Mouse (Mus musculus): ENCODE results near the gene Col26a1.
A peak's percentile ranks its signal among the peaks of the same experiment; 100 is the strongest.

The Col26a1 gene

DNA sequence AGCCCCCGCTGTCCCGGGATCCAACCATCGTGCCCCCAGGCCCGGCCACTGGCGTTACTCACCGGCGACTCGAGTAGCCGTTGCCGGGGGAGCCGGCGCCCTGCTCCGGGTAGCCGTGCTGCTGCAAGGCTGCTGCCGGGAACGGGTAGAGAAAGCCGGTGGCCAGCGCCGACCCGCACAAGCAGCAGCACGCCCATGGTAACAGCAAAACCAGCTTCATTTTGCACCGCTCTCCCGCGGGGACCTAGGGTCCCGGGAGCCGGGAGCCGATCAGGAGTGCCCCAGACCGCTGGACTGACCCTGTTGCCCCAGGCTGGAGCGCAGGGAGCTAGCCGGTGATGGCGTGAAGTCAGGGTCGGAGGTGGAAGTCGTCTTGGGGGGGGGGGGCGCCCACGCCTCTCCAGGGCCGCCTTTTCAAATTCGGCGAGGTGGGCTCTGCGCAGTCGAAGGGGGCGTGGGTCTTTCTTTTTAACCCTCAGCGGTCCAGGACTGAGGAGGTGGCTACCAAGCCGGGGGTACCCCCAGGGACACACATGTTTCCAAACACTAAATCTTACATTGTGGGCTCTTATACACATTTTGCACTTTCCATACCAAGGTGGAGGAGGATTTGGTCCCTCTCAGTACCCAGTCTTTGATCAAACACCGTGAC, at the start of gene Col26a1:
Gene Col26a1 (minus strand): TSS at position 422 of the 652 bp plus-strand sequence.
- no peak for DNase-seq (ENCODE audit: low spot score in 2 of 2)

DNA sequence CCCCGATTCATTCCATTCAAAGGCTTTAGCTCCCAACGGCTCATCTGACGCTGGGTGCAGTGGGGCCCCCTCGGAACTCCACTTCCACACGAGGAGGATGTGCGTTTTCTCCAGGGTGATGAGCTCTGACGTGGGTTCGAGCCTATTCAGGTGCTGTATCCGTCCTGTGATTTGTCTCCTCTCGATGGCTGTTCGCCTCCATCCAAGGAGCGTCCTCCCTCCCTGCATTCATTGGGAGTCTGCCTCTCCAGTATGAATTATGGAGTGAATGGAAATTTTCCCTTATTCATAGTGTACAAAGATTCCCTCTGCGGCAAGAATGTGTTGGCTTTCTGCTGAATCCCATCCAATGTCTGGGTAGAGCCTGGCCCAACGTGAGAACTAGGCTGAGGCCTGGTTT, 48.9 kb upstream of the Col26a1 start:
- no peak for DNase-seq (ENCODE audit: low spot score in 2 of 2)

DNA sequence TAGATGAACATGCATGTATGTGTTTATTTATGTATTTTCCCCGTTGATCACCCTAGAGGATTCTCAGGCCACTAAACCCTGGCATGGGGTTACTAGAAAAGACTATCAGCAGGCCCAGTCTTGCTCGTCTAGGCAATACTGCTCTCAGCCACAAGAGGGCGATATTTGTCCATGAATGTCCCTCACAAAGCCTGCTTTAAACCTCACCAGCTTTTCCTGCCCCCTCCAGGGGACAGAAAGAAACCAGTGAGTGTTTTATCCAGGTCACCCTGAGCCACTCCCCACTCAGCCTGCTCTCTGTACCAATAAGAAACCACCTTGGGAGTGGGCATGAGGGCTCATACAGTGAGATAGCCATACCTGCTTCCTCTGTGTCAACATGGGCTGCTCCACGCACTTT, 46.1 kb upstream of the Col26a1 start:
- DNase-seq (ENCODE audit: low spot score in 2 of 2): peak; percentile 79 to 87

DNA sequence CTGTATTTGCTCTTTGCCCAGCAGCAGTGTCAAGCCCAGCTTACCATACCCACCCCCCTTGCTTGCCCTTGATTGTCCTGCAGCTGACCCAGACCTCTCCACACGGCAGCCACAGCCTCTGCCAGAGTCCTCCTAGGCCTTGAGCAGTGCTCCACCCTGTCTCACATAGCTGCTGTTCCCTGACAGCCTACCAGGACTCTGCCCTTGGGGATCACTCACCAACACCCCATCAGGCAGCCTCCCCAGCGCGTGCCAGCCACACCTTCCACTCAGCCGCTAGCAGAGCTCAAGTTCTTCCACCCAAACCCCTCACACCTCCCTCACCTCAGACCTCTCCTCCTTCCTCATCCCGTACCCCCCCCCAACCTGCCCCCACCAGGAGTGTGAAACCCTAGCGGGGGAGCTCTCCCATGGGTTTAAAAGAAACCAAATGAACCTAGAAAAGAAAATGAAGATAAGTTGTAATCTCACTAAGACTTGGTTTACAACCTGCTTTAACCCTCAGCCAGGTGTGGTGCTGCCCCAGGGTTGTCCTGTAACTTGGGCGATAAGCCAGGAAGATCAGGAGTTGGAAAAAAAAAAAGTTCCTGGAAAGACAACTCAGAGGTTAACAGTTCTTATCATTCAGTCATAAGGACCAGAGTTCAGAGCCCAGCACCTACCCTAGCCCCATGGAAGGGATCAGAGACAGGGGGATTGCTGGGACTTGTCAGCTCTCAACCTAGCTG, 40.9 kb upstream of the Col26a1 start:
- DNase-seq (ENCODE audit: low spot score in 2 of 2): no peak

DNA sequence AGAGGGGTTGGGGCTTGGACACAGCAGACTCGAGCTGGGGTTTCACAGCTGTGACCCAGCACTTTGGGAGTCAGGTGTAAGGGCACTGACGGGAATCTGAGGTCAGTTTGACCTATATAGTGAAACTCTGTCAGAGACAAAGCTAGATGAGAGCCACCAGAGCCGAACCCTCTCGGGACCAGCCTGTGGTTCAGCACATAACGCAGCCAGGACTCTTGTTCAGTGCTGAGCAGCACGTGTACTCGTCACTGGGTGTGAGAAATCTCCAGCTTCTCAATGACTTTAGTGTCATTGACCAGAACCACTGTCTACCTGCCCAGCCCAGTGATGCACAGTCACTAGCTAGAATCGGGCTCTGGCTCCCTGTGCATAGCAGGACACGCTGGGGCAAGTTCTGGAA, 39.8 kb upstream of the Col26a1 start:
- no peak for DNase-seq (ENCODE audit: low spot score in 2 of 2)

DNA sequence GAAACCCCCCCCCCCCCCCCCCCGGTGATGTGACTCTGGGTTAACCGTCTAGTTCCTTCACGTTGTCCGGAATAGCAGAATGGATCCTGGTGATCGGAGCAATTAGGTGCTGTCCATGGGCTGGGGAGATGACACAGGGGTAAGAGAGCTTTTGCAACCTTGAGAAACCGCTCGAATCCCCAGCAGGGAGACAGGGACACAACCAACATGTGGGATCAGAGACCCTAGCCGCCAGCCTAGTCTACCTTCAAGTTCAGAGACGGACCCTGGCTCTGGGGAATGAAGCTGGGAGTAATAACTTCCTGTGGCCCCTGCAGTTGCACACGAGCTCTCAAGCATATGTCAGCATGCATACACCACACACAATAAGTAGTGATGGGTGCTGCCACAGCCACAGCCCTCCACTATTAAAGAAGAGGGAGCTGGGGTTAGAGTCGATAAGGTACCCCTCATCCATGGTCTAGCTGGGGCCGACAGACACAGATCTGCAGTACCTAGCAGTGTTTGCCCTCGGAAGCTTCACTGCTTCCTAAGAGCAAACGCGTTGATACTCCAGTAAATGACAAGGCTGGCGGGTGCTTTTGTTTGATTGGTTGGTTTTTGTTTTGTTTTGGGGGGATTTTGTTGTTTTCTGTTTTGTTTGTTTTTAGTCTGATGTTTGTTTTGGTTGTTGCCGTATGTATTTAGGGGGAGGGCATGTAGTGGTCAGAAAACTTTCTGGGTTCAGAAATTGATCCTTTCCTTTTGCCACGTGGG, 36.7 kb upstream of the Col26a1 start:
- peak; percentile 24 to 28 for DNase-seq (ENCODE audit: low spot score in 2 of 2)

DNA sequence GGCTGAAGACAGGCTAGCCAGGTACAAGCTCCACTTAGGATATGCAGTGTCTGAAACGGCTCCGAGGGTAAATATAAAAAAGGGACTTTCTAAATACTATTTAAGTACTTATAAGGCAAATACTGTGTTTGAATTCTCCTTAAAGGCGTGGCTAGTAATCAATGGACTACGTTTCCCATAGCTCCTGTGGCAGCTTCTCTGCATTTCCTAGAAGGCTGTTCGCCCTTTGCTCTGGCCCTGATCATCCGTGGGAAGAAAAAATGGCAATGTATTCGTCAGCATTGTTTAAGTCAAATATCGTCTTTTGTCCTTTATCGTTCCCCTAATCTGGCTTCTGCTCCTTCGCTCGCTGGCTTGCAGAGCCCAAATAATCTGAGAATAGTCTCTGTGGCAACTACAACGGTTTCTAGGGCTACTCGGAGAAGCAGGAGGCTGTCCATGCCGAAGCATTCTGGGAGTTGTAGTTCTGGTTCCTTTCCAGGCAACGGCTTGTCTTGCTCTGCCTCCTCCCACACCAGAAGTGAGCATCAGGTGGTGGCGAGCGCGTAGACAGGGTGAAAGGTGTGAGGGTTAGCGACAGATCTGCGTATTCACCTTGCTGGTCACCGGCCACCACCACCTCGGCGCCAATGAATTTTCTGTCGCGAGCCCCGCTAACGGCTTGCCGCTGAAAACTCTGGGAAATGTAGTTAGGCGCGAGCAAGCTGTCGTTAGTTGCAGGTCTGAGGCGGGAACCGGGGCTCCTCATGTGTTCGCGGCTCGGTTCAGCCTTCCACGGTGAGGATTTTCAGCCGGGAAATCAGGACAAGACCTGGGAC, 35.9 kb upstream of the Col26a1 start:
- peak; percentile 71 to 77 for DNase-seq (ENCODE audit: low spot score in 2 of 2)

DNA sequence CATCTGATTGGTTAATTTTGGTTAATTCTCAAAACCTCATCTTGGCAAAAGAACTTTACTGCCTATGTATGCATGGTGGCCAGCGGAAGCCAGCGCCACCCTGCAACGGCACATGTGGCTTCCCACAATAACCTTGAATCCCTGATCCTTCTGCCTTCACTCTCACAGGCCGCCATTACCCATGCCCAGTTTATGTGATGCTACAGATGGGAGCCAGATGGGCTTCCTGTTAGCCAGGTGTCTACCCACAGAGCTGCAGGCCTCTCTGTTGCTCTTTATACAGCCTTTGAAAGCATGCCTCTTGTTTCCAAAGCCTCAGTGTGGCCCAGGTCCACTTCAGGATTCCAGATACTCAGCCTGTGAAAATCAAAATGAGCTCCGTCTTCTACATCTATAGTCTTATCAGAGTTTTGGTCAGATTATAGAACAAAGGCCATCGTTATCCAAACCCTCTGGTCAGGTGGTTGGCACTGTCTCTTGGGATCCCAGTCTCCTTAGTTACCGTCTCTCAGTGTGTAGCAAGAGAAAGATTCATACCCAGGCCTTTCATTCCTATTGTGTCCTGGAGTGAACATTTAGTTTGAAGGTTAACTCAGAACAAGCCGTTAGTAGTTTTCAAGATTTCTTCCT, 34.7 kb upstream of the Col26a1 start:
- no peak for DNase-seq (ENCODE audit: low spot score in 2 of 2)

DNA sequence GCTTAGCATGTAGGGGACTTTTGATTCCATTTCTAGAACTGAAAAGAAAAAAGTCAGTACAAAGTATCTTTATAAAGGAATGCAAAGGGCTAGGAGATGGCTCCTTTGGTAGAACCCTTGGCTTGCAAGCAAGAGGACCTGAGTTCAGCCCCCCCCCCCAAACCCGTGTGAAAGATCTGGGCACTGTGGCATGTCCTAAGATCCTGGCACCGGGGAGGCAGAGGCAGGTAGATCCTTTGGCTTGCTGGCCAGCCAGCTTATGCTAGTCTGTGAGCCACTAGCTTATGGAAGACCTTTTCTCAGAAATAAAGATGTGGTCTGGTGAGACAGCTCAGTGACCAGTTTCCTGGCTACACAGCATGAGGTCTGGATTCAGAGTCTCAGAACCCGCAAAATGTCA, 31.2 kb upstream of the Col26a1 start:
- DNase-seq (ENCODE audit: low spot score in 2 of 2): no peak

DNA sequence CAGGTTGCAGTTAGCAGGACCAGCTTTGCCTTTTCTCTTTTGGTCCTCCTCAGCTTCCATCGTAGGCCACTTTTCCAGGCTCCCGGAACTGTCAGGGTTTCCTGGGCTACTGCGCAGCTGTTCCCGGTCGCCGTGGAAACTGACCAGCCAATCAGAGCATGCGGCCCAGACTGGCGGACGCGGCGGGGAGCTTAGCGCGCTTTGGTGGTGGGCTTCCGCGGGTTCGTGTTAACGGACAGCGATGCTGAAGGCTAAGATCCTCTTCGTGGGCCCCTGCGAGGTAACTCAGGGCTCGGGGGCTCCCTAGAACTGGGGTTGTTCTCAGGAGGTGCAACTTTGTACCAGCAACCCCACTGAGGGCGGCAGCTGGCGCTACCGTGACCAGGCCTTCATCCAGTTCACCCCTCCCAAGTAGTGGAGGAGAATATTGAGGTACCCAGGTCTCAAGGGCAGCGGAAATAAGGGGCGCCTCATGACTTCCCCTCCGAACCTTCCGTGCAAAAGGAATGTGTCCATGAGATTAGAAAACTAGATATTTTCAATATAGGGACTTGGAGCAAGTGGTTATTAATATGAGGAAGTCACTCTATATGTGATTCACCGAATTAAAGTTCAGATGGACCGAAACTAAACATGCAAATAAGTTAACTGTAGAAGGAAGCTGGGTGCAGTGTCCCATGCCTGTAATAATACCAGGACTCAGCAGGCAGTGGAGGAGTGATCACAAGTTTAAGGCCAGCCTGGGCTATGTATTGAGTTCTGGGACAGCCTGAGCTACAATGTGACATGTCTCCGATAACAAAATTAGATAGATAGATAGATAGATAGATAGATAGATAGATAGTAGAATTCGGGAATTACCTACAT, 25.2 kb upstream of the Col26a1 start, which contains the start of gene Ift22:
Gene Ift22 (plus strand): TSS at position 160 of the 867 bp plus-strand sequence.
- DNase-seq (ENCODE audit: low spot score in 2 of 2): peak; percentile 63 to 85

DNA sequence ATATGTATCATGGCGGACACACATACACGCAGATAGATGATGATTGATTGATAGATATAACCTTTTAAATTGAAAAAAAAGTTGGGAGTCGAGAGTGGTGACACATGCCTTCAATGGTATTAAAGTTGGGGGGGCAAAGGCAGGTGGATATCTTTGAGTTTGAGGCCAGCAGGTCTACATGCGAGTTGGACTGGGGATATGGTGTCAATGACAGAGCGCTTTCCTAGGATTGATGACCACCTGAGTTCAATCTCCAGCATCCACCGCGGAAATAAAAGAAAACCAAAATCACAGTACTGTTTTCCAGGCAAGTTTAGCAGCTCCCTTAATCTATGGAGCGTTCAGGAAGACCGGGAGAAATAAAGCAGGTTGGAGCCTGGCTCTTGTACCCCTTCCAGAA, 24.6 kb upstream of the Col26a1 start:
- DNase-seq (ENCODE audit: low spot score in 2 of 2): no peak

DNA sequence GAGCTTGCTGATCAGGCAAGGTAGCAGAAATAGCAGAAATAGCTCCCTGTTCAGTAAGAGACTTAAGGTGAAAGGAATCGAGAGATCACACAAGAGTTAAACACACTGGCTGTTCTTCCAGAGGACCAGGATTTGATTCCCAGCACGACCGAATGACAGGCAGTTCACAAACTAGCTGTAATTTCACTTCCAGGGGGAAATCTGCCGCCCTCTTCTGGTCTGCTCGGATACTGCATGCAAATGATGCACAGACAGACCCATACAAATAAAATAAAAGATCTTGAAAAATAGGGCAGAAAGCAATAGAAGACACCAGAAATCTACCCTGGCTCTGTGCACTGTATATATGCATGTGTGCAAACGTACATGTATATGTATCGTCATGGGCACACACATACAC, 22.6 kb upstream of the Col26a1 start:
- DNase-seq (ENCODE audit: low spot score in 2 of 2): peak; percentile 31 to 72

DNA sequence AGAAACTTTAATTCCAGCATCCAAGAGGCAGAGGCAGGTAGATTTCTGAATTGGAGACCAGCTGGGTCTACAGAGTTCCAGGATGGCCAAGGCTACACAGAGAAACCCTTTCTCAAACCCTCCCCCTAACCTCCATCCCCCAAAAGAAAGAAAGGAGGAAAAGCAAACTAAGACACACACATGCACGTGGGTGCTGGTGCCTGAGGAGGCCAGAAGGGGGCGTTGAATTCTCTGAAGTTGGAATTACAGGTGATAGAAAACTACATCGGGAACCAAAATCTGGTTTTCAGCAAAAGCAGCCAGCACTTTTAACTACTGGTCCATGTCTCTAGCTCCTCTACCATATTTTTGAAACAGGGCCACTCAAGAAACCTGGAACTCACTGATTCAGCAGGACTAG, 21.6 kb upstream of the Col26a1 start:
- no peak for DNase-seq (ENCODE audit: low spot score in 2 of 2)

DNA sequence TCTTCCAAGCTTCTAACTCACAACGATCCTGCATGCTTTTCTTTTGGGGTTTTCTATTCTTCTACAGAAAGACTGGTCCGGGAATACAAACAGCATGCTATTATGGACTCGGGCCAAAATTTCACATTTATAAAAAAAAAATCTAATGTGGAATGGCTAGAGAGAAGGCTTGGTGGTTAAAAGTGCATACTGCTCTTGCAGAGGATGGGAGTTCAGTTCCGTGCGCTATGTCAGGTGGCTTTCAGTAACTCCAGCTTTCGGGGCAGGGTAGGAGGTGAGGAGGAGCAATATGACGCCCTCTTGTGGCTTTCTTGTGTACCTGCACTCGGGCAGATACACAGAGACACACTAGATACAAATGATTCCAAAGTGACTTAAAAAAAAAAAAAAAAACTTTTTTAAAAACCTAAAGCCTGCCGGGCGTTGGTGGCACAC, 12.5 kb upstream of the Col26a1 start:
- DNase-seq (ENCODE audit: low spot score in 2 of 2): no peak

DNA sequence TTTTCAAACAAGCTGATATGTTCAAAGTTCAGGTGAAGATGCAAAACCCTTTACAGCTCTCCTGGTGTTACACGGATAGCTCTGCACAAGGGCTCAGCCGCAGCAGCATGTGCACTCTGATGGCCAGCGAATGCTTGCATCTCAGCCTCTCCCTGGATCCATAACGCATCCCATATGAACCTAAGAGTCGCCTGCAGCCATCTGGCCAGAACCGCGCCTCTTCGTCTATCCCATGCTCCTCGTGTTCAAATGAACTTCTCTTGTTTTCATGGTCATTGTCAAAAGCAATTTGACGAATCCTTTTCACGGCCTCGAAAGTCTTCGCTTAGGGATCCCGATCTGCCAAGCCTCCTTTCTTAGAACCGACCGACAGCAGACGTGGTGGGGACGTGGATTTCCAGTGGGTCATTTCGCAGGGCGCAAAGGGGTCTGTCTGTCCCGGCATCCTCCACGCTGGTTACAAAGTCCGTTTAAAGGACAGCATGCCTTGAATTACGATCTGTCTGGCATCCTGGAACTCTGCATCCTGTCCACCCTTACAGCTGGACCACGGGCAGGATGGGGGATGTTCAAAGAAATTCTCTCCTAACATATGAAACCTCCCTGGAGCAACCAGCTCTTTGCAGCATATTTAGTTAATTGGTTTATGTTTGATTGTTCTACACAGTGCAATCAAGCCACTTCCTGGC, 12.0 kb upstream of the Col26a1 start:
- no peak for DNase-seq (ENCODE audit: low spot score in 2 of 2)

DNA sequence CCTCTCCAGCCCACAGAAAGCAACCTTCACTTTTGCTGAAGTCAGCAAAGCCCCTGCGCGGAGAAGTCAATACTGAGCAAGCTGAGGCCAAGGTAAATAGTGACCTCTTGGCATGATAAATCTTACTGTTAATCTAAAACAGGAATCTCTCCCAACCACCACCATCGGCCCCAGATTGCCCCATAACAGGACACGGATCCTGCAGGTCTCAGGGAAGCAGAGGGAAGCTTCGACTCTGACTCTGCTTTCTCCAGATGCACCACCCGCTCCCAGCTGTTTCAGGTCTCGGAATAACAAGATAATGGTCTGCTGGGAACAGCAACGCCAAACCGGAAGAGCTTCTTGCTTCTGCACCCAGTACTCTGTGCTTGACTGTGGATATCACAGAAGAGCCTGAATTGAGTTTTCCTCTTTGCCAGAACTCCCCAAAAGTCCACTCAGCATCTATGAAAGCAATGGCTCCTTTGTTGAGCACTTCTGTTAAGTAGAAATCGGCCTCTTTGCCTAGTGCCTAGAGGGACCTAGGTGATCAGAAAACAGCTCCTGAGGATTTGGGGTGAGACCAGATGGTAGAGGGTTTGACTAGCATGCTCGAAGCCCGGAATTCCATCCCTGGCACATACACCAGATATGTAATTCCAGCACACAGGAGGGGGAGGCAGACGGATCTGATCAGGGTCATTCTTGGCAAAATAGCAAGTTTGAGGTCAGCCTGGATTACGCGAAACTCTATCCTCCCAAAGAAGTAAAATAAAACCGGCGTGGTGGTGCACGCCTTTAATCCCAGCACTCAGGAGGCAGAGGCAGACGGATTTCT, 5.7 kb upstream of the Col26a1 start:
- DNase-seq (ENCODE audit: low spot score in 2 of 2): no peak

DNA sequence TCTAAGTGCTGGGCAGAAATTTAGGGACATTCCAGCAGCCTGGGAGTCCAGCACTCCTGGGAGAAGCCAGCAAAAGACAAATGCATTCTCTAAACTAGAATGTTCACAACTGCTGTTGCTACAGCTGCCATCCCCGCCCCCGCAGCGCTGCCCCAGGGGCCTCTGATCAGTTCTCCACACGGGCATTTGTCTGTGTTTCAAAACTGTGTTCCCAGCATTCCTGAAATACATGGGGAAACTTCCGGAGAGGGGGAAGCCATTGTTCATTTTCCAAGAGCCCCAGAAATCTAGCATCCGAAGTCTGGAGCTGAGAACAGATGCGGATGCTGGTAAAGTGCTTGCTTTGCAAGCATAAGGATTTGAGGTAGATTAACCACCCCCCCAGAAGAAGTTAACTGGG, 3.9 kb upstream of the Col26a1 start:
- no peak for DNase-seq (ENCODE audit: low spot score in 2 of 2)

DNA sequence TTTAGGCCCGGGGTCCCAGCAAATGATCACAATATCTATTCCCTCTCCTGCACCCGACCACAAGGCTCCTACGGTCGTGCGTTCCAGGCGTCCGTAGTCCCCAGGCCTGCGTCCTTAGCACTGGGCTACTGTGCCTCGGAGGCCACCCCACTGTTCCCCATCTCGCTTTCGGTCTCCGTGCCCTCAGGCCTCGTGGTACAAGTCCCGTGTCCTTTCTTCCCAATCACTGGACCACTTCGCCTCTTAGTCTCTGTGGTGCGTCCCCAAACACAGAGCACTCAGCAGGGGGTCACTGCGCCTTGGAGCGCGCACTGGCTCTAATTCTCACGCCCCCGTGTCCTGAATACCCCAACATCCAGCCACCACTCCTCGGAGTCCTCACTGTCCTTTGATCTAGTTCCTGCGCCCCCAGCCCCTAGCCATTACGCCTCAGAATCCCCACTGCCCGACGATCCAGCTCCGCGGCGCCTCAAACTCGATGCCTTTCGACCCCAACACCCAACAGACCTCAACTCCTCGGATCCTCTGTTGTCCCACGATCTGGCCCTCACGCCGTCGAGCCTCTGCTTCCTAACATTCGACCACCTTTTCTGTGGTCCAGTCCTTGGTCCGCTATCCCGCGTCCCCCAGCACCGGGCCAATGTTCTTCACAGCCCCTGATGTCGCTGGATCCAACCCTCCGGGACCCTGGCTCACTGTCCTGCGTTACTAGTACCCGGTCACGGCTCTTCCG, 788 bp downstream of the Col26a1 start:
- no peak for DNase-seq (ENCODE audit: low spot score in 2 of 2)
